Mouse (Mus musculus): ENCODE measurements around the gene Dph7. TPM values are rescaled to one million over a fixed set of nuclear protein-coding genes. Genes with fewer than 3 reads are reported as not detected.
"Not testable (repeated sequence)": the region's sequence is repeated elsewhere in the genome, so short reads cannot be mapped to it uniquely, and the experiment has no call there.

Dph7 gene
- total and polyA plus RNA-seq, 2 experiments from 2014 or later = 37.1 to 37.2 TPM

- H3K9me3 ChIP-seq (ENCODE audit: low read length) = no peaks in the 10 kb centered on the region
- no peak overlapping the region for H3K9ac ChIP-seq (replicated peaks; ENCODE audit: low read length, poor library complexity, severe bottlenecking)
- TF ChIP-seq CTCF (IDR thresholded peaks at IDR 0.05) = no peak
- ATAC-seq (ENCODE audit: low FRiP score) (no peak), DNase-seq (ENCODE audit: low spot score) (no peak)
- no peak overlapping the region for H3K27ac ChIP-seq (ENCODE audit: low read depth, low read length)
- H3K27me3 ChIP-seq (ENCODE audit: insufficient read depth, low read length) = no peaks in the 10 kb centered on the region
- WGBS = 90% methylated on average over 5 of the region's 5 CpGs
- peaks cover 17% of the 10 kb centered on the region for H3K36me3 ChIP-seq (ENCODE audit: insufficient read depth, low read length)
- no peak overlapping the region for H3K4me3 ChIP-seq (ENCODE audit: low read depth, low read length)
- H3K4me1 ChIP-seq (ENCODE audit: insufficient read depth, low read length) = peaks cover 2% of the 10 kb centered on the region; the same call in 1 of the 2 replicates
- H3K4me2 ChIP-seq (ENCODE audit: low read depth, low read length, poor library complexity, severe bottlenecking) = no peak overlapping the region
These were observed 32.6 kb upstream of the Dph7 start for GRCm38 (mm10) chr2:24929593-24929992.

- peak; percentile 64 for ATAC-seq (ENCODE audit: low FRiP score)
- TF ChIP-seq CTCF (IDR thresholded peaks at IDR 0.05) = no peak
- Histone ChIP-seq H3K4me3 (ENCODE audit: low read depth, low read length) (peak overlapping the region; percentile 74), H3K4me1 (ENCODE audit: insufficient read depth, low read length) (peaks cover 2% of the 10 kb centered on the region; the same call in 1 of the 2 replicates), H3K36me3 (ENCODE audit: insufficient read depth, low read length) (no peaks in the 10 kb centered on the region), H3K27ac (ENCODE audit: low read depth, low read length) (peak overlapping the region; percentile 72), H3K27me3 (ENCODE audit: insufficient read depth, low read length) (no peaks in the 10 kb centered on the region), H3K4me2 (ENCODE audit: low read depth, low read length, poor library complexity, severe bottlenecking) (peak overlapping the region; percentile 85), H3K9ac (replicated peaks; ENCODE audit: low read length, poor library complexity, severe bottlenecking) (peak overlapping the region; percentile 87), H3K9me3 (ENCODE audit: low read length) (no peaks in the 10 kb centered on the region)
- 3% methylated on average over 18 of the region's 19 CpGs for WGBS
- peak; percentile 28 for DNase-seq (ENCODE audit: low spot score)
These were observed 27.7 kb upstream of the Dph7 start for GRCm38 (mm10) chr2:24934441-24934963.

GRCm38 (mm10) chr2:24935057-24935796 is 27.0 kb upstream of the Dph7 start, which contains the start of gene Arrdc1:
TSS of gene Arrdc1 (minus strand) at chr2:24935252.
- Histone ChIP-seq H3K9me3 (ENCODE audit: low read length) (no peaks in the 10 kb centered on the region), H3K9ac (replicated peaks; ENCODE audit: low read length, poor library complexity, severe bottlenecking) (peak within 1 kb of the TSS; percentile 87), H3K27me3 (ENCODE audit: insufficient read depth, low read length) (no peaks in the 10 kb centered on the region), H3K4me3 (ENCODE audit: low read depth, low read length) (peak within 1 kb of the TSS; percentile 74), H3K36me3 (ENCODE audit: insufficient read depth, low read length) (no peaks in the 10 kb centered on the region), H3K4me1 (ENCODE audit: insufficient read depth, low read length) (peaks cover 2% of the 10 kb centered on the region; the same call in 1 of the 2 replicates), H3K27ac (ENCODE audit: low read depth, low read length) (peak within 1 kb of the TSS; percentile 72), H3K4me2 (ENCODE audit: low read depth, low read length, poor library complexity, severe bottlenecking) (peak within 1 kb of the TSS; percentile 85)
- peak; percentile 93 for DNase-seq (ENCODE audit: low spot score)
- ATAC-seq (ENCODE audit: low FRiP score) = peak; percentile 90
- TF ChIP-seq CTCF (IDR thresholded peaks at IDR 0.05) = peak; percentile 72
- WGBS = 1% methylated on average over 43 of the region's 49 CpGs

- no peak for ATAC-seq (ENCODE audit: low FRiP score)
- H3K4me2 ChIP-seq (ENCODE audit: low read depth, low read length, poor library complexity, severe bottlenecking) = no peak overlapping the region
- H3K9me3 ChIP-seq (ENCODE audit: low read length) = no peaks in the 10 kb centered on the region
- H3K27me3 ChIP-seq (ENCODE audit: insufficient read depth, low read length) = no peaks in the 10 kb centered on the region
- WGBS = 73% methylated on average over 4 of the region's 4 CpGs
- H3K9ac ChIP-seq (replicated peaks; ENCODE audit: low read length, poor library complexity, severe bottlenecking) = no peak overlapping the region
- no peak for DNase-seq (ENCODE audit: low spot score)
- H3K36me3 ChIP-seq (ENCODE audit: insufficient read depth, low read length) = no peaks in the 10 kb centered on the region
- no peak overlapping the region for H3K4me3 ChIP-seq (ENCODE audit: low read depth, low read length)
- no peaks in the 10 kb centered on the region for H3K4me1 ChIP-seq (ENCODE audit: insufficient read depth, low read length)
- no peak for TF ChIP-seq CTCF (IDR thresholded peaks at IDR 0.05)
- H3K27ac ChIP-seq (ENCODE audit: low read depth, low read length) = no peak overlapping the region
These were observed 20.1 kb upstream of the Dph7 start for GRCm38 (mm10) chr2:24942092-24942491.

GRCm38 (mm10) chr2:24944304-24944703 is 17.9 kb upstream of the Dph7 start:
- peak; percentile 40 for DNase-seq (ENCODE audit: low spot score)
- TF ChIP-seq CTCF (IDR thresholded peaks at IDR 0.05) = peak; percentile 51
- not testable (repeated sequence) for H3K36me3 ChIP-seq (ENCODE audit: insufficient read depth, low read length); H3K27ac ChIP-seq (ENCODE audit: low read depth, low read length); H3K4me3 ChIP-seq (ENCODE audit: low read depth, low read length); H3K9ac ChIP-seq (replicated peaks; ENCODE audit: low read length, poor library complexity, severe bottlenecking); H3K27me3 ChIP-seq (ENCODE audit: insufficient read depth, low read length); H3K4me1 ChIP-seq (ENCODE audit: insufficient read depth, low read length); H3K4me2 ChIP-seq (ENCODE audit: low read depth, low read length, poor library complexity, severe bottlenecking); ATAC-seq (ENCODE audit: low FRiP score); H3K9me3 ChIP-seq (ENCODE audit: low read length)
- WGBS = 52% methylated on average over 2 of the region's 2 CpGs
